Mouse (Mus musculus) neural tube, embryonic 14.5 days (tissue): Measurements from ENCODE around the gene Gna11. TPM values are rescaled to one million over a fixed set of nuclear protein-coding genes. Genes with fewer than 3 reads are reported as not detected.
A peak's percentile ranks its signal among the peaks of the same experiment; 100 is the strongest.

Experiments used
- ATAC-seq: fragments of 200-750 bp; cut with Nextera tagmentation; 2 replicates; pipeline ENCODE4 v1.8.0; 2017; ENCODE audit warnings: low read depth, mild to moderate bottlenecking, moderate TSS enrichment, moderate library complexity
- H3K27ac ChIP-seq: fragments of 300-500 bp; sonication (generic); 2 replicates; pipeline ENCODE4 v1.5.1; 2014; ENCODE audit warnings: low read depth, mild to moderate bottlenecking, control low read depth, low read length, moderate library complexity, mixed read lengths
- H3K27me3 ChIP-seq: fragments of 300-500 bp; sonication (generic); 2 replicates; pipeline ENCODE4 v1.6.1; 2014; ENCODE audit warnings: low read length; ENCODE audit not compliant: control insufficient read depth, insufficient read depth
- H3K36me3 ChIP-seq: fragments of 300-500 bp; sonication (generic); 2 replicates; pipeline ENCODE4 v1.6.1; 2014; ENCODE audit warnings: low read length, mixed read lengths; ENCODE audit not compliant: control insufficient read depth, insufficient read depth
- H3K4me1 ChIP-seq: fragments of 300-500 bp; sonication (generic); 2 replicates; pipeline ENCODE4 v1.6.1; 2014; ENCODE audit warnings: low read length; ENCODE audit not compliant: control insufficient read depth, insufficient read depth
- H3K4me2 ChIP-seq: fragments of 300-500 bp; sonication (generic); 2 replicates; pipeline ENCODE4 v1.6.1; 2014; ENCODE audit warnings: mild to moderate bottlenecking, low read depth, low read length, control low read depth
- H3K4me3 ChIP-seq: fragments of 300-500 bp; sonication (generic); 2 replicates; pipeline ENCODE4 v1.5.1; 2014; ENCODE audit warnings: low read depth, low read length, control low read depth, mixed read lengths
- H3K9ac ChIP-seq: fragments of 300-500 bp; sonication (generic); replicated peaks from 2 replicates; pipeline ENCODE4 v1.6.1; 2014; ENCODE audit warnings: low read depth, mild to moderate bottlenecking, control low read depth, low read length, mixed read lengths
- H3K9me3 ChIP-seq: fragments of 300-500 bp; sonication (generic); 2 replicates; pipeline ENCODE4 v1.6.1; 2016; ENCODE audit warnings: low read length; ENCODE audit not compliant: control insufficient read depth
- WGBS: fragments of 180-500 bp; shearing (Covaris S2); extraction: QIAGEN DNeasy Blood & Tissue Kit; methylation state at CpG from one replicate; pipeline ENCODE4 v1.1.7; 2014; 5-methylcytosine and 5-hydroxymethylcytosine counted together
- polyA plus RNA-seq: library from polyadenylated mRNA; unstranded; fragments of >200 nt; fragmentation: Nextera tagmentation; extraction: Ambion mirVana; gene quantifications from 2 replicates; pipeline ENCODE4 v1.2.1, GENCODE M21; 2014

Gene Gna11
- polyA plus RNA-seq: 81.1 and 89.8 TPM in 2 replicates

GRCm38 (mm10) chr10:81545161-81545747 is at the start of gene Gna11:
Gene Gna11, minus strand, starts transcription at chr10:81545190.
- 1% methylated on average over 42 of the region's 59 CpGs for WGBS
- Histone ChIP-seq H3K27ac (peak within 1 kb of the TSS; percentile 94), H3K36me3 (no peaks in the 10 kb centered on the region), H3K9me3 (no peaks in the 10 kb centered on the region), H3K4me3 (peak within 1 kb of the TSS; percentile 88), H3K4me2 (peak within 1 kb of the TSS; percentile 66), H3K4me1 (peaks cover 30% of the 10 kb centered on the region), H3K9ac (peak within 1 kb of the TSS; percentile 92), H3K27me3 (no peaks in the 10 kb centered on the region)
- peak; percentile 96 for ATAC-seq

GRCm38 (mm10) chr10:81593935-81594334 is 48.9 kb upstream of the Gna11 start:
- H3K4me3 ChIP-seq: no peak overlapping the region
- no peaks in the 10 kb centered on the region for H3K9me3 ChIP-seq
- no peaks in the 10 kb centered on the region for H3K36me3 ChIP-seq
- no peak overlapping the region for H3K4me2 ChIP-seq
- no peak for ATAC-seq
- H3K4me1 ChIP-seq: peaks cover 22% of the 10 kb centered on the region
- no peak overlapping the region for H3K9ac ChIP-seq
- H3K27ac ChIP-seq: no peak overlapping the region
- no peaks in the 10 kb centered on the region; the same call in 1 of the 2 replicates for H3K27me3 ChIP-seq
- 77% methylated on average over 18 of the region's 18 CpGs for WGBS

- H3K4me2 ChIP-seq: no peak overlapping the region
- no peaks in the 10 kb centered on the region for H3K27me3 ChIP-seq
- peaks cover 22% of the 10 kb centered on the region for H3K4me1 ChIP-seq
- 80% methylated on average over 4 of the region's 4 CpGs for WGBS
- H3K36me3 ChIP-seq: no peaks in the 10 kb centered on the region
- H3K27ac ChIP-seq: no peak overlapping the region
- no peaks in the 10 kb centered on the region for H3K9me3 ChIP-seq
- H3K9ac ChIP-seq: no peak overlapping the region
- ATAC-seq: no peak
- H3K4me3 ChIP-seq: no peak overlapping the region
Measured at GRCm38 (mm10) chr10:81593223-81593622, 48.2 kb upstream of the Gna11 start.

- WGBS: 82% methylated on average over 7 of the region's 7 CpGs
- Histone ChIP-seq H3K9me3 (no peaks in the 10 kb centered on the region), H3K4me2 (no peak overlapping the region), H3K4me1 (peaks cover 22% of the 10 kb centered on the region), H3K27ac (no peak overlapping the region), H3K4me3 (no peak overlapping the region), H3K36me3 (no peaks in the 10 kb centered on the region), H3K27me3 (peaks cover 3% of the 10 kb centered on the region; the same call in 1 of the 2 replicates), H3K9ac (no peak overlapping the region)
- no peak for ATAC-seq
Measured at GRCm38 (mm10) chr10:81592631-81593030, 47.6 kb upstream of the Gna11 start.

GRCm38 (mm10) chr10:81591846-81592245 is 46.9 kb upstream of the Gna11 start:
- Histone ChIP-seq H3K4me3 (no peak overlapping the region), H3K9ac (no peak overlapping the region), H3K27me3 (peaks cover 3% of the 10 kb centered on the region; the same call in 1 of the 2 replicates), H3K4me1 (peaks cover 16% of the 10 kb centered on the region), H3K36me3 (no peaks in the 10 kb centered on the region), H3K4me2 (no peak overlapping the region), H3K9me3 (no peaks in the 10 kb centered on the region), H3K27ac (no peak overlapping the region)
- no peak for ATAC-seq
- WGBS: 65% methylated on average over 9 of the region's 9 CpGs

GRCm38 (mm10) chr10:81588739-81589138 is 43.7 kb upstream of the Gna11 start:
- ATAC-seq: no peak
- no peak overlapping the region for H3K4me2 ChIP-seq
- H3K27me3 ChIP-seq: peaks cover 10% of the 10 kb centered on the region; the same call in 1 of the 2 replicates
- WGBS: 67% methylated on average over 7 of the region's 7 CpGs
- H3K9me3 ChIP-seq: no peaks in the 10 kb centered on the region
- H3K4me3 ChIP-seq: no peak overlapping the region
- no peaks in the 10 kb centered on the region for H3K36me3 ChIP-seq
- H3K4me1 ChIP-seq: no peaks in the 10 kb centered on the region
- H3K27ac ChIP-seq: no peak overlapping the region
- no peak overlapping the region for H3K9ac ChIP-seq

GRCm38 (mm10) chr10:81583347-81583746 is 38.4 kb upstream of the Gna11 start:
- 43% methylated on average over 6 of the region's 6 CpGs for WGBS

GRCm38 (mm10) chr10:81580441-81581070 is 35.6 kb upstream of the Gna11 start:
- Histone ChIP-seq H3K9me3 (no peaks in the 10 kb centered on the region), H3K27me3 (peaks cover 24% of the 10 kb centered on the region), H3K36me3 (no peaks in the 10 kb centered on the region), H3K9ac (0 out of 2 replicates have a peak overlapping the region, but pooled peaks have one; percentile 11), H3K27ac (no peak overlapping the region), H3K4me2 (no peak overlapping the region), H3K4me3 (no peak overlapping the region), H3K4me1 (peaks cover under 1% of the 10 kb centered on the region; the same call in 1 of the 2 replicates)
- ATAC-seq: no peak
- 55% methylated on average over 25 of the region's 25 CpGs for whole genome bisulfite sequencing

More at GRCm38 (mm10) chr10:81583347-81583746, 38.4 kb upstream of the Gna11 start:
- H3K27me3 ChIP-seq: peaks cover 23% of the 10 kb centered on the region
- ATAC-seq: no peak
- H3K4me1 ChIP-seq: no peaks in the 10 kb centered on the region
- no peaks in the 10 kb centered on the region for H3K36me3 ChIP-seq
- no peak overlapping the region for H3K9ac ChIP-seq
- H3K27ac ChIP-seq: no peak overlapping the region
- no peak overlapping the region for H3K4me3 ChIP-seq
- no peak overlapping the region for H3K4me2 ChIP-seq
- no peaks in the 10 kb centered on the region for H3K9me3 ChIP-seq

GRCm38 (mm10) chr10:81579967-81580366 is 35.0 kb upstream of the Gna11 start:
- peaks cover 20% of the 10 kb centered on the region for H3K27me3 ChIP-seq
- ATAC-seq: no peak
- no peak overlapping the region for H3K9ac ChIP-seq
- H3K9me3 ChIP-seq: no peaks in the 10 kb centered on the region
- no peak overlapping the region for H3K4me3 ChIP-seq
- H3K27ac ChIP-seq: no peak overlapping the region
- no peaks in the 10 kb centered on the region for H3K36me3 ChIP-seq
- no peak overlapping the region for H3K4me2 ChIP-seq
- H3K4me1 ChIP-seq: peaks cover 5% of the 10 kb centered on the region; the same call in 1 of the 2 replicates
- 72% methylated on average over 4 of the region's 4 CpGs for WGBS
